Mouse (Mus musculus) heart, adult 18-20 months (tissue): ENCODE results near the gene Ccdc141. TPM values are rescaled to one million over a fixed set of nuclear protein-coding genes. Genes with fewer than 3 reads are reported as not detected.

Experiments used
- DNase-seq, 2 experiments: peaks; one replicate each; pipeline ENCODE4 v3.0.0; 2021 to 2022; ENCODE audit warnings: mixed read lengths in 1 of 2
- long read RNA-seq, 2 experiments: library from polyadenylated mRNA; stranded (forward); transcript quantifications; one replicate each; pipeline ENCODE4 v2.0.0; 2021
- total RNA-seq, 2 experiments: library from RNA; stranded (reverse); gene quantifications; 2 replicates each; pipeline ENCODE4 v1.2.3; 2021

The Ccdc141 gene
- total RNA-seq = 100 to 1,000 TPM; 149 to 219 TPM
- long read RNA-seq, experiment 1, full-length matches to known transcripts = 35 of 55 reads
- long read RNA-seq, experiment 1, partial matches to known transcripts = 10 of 55 reads
- long read RNA-seq, experiment 1, other reads (novel, unspliced or antisense) = 10 of 55 reads
- long read RNA-seq, experiment 2, full-length matches to known transcripts = 10 of 27 reads
- long read RNA-seq, experiment 2, partial matches to known transcripts = 10 of 27 reads
- long read RNA-seq, experiment 2, other reads (novel, unspliced or antisense) = 7 of 27 reads

DNA sequence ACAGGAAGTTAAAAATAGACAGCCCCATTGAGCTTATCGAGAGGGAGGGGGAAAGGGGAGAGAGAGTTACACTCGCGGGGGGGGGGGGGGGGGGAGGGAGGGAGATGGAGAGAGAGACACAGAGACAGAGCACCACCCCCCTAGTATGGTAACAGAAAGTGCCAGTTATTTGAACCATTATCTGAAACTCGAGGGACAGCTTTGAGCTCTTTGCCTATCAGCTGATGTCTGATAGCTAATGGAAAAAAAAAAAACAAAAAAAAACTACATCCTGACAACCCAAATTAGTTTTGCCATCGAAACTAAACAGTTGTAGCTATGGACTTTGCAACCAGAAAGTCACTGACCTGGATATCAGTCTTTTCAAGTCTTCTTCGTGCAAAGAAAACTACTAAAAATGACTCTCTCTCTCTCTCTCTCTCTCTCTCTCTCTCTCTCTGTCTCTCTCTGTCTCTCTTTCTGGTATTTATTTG, at the start of gene Ccdc141:
TSS of gene Ccdc141 (minus strand) at position 4 of the 473 bp plus-strand sequence.
- DNase-seq = no peak

DNA sequence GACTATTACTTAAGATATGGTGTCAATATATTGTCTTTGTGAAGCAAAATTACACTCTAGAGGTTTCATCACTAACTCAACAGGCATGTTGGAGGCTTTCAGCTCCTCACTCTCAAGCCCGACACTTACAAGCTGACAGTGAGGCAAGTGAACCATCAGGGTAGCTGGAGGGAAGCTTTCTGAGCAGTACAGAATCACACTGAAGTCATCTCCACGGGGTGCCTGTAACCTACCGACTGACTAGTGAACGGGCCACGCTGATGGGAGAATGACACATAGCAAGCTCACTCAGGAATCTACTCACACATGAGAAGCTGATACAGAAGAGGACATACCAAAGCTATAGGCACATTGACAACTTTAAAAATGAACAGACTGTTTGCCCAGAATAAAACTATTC, 42.4 kb upstream of the Ccdc141 start:
- DNase-seq = no peak

DNA sequence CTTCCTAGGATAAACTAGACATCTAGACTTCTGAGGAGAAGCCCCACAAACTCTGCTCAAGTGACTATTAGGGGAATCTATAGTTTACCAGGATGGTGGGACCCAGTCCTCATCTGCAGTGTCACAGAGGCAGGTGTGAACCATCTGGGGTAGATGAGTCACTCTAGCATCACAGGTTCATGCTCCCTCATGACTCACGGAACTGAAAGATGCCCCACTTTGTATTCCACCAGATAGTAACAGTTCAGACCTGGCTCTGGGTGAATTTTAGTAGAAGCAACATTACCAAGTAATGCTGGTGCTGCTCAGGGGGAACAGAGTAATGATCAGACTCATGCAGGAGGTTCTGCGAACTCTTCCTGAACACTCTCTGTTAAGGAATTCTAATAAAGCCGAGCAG, 36.5 kb upstream of the Ccdc141 start:
- DNase-seq = no peak

DNA sequence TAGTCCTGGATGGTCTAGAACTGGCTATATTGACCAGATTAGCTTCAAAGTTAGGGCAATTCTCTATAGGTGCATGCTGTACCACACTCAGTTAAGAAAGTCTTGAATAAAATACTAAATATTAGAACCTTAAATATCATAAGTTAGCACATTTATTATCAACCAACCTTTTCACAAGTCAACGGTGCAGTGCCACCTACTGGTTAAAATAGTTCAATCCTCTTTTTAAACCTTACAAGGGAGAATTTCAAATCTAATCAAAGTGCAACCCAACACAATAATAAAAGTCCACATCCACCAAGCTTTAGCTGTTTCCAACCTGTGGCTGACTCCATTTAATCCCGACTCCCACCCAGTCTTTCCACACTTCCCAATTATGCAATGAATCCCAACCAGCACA, 33.5 kb upstream of the Ccdc141 start:
- DNase-seq = peak in 1 of 2 experiments; percentile 54

DNA sequence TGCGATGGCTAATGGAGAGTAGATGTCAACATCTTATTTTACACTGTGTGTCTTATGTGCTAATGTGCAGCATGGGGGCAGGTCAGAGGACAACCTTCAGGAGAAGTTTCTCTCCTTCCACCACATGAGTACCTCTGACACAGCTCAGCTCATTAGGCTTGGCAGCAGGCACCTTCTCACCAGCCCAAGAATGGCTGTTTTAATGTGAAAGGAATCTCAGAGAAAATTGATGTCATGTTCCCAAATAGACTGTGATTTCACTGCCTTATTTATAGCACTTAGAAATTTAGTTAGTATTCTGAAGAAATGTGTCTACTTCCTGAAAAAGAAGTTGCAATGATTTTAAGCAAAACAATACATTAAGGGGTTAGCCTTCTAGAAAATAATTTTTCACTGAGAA, 31.5 kb upstream of the Ccdc141 start:
- no peak for DNase-seq

DNA sequence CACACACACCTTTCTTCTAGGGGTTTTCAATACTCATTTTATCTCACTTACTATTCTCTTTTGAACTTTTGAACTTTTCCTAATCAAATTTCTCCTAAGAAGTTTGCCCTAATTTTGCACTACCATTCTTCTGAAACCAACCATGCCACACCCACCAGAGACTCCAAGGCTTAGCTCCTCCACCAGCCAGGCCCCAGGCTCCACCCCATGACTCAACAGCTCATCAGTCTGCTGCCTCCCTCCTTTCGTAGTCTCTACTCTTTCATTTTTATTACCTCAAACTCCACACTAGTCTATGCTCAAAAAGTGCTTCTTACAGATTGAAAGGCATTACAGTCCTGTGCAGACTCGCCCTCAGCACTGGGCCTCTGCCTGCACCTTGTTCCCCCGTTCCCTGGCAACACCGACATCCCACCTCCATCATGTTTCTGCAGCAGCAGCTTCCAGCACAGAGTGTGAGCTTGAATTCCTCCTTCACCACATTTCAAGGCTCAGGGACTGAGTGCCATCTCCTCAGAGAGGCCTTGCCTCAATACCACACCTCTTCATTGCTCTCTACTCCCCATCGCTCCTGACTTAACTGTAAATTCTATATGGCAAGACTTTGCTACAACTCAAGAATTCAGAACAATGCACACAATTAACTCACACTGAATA, 30.6 kb upstream of the Ccdc141 start:
- DNase-seq = no peak

DNA sequence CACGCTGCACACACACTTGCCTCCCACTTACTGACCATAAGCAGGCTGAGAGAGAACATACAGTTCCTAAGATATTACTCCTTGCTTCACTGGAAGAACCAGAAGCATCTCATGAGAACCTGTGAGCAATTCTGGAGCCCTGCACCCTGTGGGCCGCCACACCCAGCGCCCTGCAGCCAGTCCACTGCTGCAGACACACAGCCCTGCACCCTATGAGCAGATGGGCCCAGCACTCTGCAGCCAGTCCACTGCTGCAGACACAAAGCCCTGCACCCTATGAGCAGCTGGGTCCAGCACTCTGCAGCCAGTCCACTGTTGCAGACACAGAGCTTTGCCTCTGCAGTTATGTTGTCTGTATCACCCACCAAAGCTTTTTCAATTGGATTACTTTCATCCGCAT, 29.9 kb upstream of the Ccdc141 start:
- DNase-seq = no peak

DNA sequence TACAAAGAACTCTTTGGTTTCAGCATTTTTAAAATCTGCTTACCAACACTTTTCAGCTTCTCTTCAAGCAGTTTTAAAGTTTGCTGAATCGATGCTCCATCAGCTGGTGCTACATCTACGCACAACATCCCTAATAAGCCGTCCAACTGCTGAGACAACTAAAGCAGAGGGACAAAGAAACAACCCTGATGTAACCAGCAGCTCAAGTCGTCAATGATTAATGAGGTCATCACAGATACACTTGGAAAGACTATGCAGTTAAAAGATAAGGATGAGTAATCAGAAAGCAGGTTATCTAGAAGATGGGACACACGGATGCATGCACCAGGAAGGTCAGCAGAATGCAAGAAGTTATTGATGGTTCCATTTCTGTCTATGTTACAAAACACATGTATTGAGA, 27.8 kb upstream of the Ccdc141 start:
- DNase-seq = no peak

DNA sequence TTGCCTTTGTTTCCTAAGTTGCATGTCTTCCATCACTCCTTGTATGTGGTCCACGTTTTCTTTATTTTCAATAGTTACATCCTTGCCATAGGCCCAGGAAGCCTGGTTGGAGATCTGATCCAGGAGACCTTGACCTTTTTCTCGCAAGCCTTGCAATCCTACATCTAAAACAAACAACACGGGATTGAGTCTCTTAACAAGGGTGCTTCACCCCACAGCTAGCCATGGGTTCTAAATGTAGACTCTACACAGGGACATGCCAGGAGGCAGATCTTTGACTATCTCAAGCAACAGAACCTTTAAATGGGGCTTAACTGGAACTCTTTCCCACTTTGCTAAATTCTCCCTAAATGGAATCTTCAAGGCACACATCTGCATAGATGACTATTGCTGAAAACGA, 26.4 kb upstream of the Ccdc141 start:
- DNase-seq = no peak

DNA sequence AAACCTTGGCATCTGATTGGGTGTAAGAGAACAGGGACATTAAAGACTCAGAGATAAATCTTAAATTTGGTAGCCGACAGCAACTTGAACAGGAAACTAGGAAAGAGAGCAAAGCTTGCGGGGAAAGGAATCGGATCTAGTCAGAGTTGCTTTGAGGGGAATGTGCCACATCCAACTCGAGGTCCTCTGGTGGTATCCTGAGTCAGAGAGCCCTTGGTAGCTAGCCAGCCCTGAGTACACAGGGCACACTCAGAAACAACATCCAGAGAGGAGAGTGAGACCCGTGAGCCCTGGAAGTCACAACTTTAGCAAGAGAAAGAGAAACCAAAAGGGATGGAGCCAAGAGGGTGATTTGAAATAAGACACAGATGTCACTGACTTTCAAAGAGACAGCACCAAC, 24.6 kb upstream of the Ccdc141 start:
- DNase-seq = no peak

DNA sequence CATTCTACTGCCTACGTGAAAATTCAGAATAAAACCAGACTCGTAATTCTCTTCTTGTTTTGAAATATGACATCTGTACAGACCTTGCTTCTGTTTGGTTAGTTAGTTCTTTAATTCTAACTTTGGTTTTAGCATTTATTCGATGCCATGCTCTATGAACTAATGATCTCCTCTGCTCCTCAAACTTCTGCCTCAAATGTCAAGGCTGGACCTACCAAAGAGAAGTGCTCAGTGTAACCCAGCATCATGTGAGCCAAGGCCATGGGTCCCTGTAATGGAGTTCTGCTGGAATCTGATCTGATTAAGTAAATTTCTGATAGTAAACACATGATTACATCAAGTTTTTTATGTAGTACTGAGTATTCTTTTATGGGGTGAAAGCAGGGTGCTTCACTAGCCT, 21.4 kb upstream of the Ccdc141 start:
- no peak for DNase-seq

DNA sequence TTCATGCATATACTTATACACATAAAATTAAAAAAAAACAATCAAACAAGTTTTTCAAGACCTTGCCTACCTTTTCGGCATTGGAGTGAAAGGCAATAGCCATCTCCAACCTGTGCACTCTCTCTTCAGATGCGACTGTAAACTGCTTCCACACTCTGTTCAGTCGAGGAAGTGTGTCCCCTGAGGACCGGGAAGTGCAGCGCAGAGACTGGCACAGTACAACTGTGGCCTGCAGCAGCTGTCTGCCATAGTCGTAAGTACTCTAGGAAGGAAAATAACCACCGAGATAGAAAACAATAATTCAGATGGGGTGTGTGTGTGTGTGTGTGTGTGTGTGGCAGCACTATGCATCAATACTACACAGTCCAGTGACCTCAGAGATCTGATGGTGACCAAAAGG, 20.5 kb upstream of the Ccdc141 start:
- no peak for DNase-seq

DNA sequence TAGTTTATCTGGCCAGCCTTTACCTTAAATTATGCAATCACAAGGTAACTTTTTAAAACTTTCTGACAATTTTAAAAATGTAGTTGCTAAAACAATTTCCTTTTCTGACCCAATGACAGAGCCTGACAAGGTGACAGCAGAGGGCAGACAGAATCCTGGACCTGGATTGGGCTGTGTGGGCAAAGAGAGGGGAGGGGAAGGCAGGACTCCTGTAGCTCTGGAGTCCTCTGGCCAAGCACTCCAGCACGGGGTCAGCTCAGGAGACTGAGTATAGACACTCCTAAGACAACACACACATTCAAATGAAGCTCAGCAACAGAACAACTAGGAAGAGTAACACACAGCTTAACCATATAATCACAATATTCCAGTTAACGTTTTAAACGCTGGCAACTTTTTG, 19.9 kb upstream of the Ccdc141 start:
- peak in 1 of 2 experiments; percentile 41 for DNase-seq

DNA sequence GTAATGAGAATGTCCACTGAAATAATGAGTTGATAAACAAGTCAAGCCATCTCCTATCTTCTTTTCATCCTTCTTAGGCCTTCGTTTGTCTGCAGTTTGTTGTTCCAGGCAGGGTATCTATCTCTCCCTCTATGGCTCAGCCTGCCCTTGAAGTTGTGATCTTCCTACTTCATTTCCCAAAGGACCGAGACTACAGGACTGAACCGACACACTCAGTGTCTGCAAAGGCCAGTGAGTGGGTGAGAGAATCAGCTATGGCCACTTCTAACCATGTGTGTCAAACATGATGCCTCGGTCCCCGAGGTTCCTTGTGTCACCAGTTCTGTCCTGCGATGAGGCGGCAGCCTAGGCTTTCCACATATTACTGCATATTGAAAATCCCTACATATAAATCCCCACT, 19.2 kb upstream of the Ccdc141 start:
- no peak for DNase-seq

DNA sequence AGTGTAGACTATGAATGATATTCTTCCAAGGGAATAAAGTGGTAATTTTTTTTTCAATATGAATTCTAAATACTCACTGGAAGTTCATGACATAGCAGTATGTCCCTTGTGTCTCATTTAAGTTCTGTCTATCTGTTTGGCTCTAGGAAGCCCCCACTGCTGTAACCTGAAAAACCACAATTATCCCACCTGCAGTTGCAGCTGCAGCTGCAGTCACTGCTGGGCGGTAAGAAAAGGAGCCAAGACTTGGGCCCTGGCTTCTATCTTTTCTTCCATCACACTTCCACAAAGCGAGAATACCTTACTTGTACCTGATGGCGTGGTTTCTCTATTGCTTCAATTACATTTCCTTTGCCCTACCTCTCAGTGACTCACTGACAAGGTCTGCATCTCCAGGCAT, 17.1 kb upstream of the Ccdc141 start:
- no peak for DNase-seq

DNA sequence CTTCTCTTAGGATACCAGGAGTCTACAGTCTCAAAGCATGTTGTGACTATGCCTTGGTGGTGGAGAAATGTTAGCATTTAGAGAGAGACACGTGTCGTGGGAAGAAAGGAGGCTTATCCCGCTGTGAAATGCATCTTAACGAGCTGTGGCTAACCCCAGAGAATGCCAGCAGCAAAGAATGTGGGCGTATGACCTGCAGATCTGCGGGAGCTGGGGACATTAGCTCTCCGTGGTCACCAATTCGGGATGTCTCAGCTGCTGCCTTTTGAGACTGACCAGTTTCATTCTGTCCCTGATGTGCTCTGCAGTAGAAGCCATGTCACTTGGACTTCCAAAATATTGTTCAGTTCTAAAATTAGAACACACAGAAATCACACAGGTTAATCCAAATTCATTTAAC, 16.5 kb upstream of the Ccdc141 start:
- DNase-seq = no peak

DNA sequence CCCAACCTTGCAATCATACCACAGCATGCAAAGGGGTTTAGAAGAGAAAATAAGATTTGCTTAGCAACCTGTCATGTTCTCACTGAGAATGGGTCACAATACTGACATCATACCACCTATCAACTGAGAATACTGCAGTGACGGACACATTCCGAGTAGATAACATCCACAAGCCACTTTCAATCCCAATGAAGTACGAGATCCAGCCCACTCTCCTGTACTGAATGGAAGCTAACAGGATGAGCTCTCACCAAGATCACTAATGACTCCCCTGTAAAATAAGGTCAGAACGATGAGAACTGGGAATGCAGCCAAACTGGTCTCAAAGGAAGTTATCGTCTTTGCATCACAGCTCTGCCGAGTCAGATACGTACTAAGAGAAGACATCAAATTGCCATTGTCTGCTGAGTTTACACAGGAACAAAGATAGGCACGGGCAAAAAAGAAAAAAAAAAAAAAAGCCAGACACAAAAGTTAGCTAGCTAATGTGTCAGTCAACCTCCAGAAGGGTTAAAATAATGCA, 13.7 kb upstream of the Ccdc141 start:
- no peak for DNase-seq

DNA sequence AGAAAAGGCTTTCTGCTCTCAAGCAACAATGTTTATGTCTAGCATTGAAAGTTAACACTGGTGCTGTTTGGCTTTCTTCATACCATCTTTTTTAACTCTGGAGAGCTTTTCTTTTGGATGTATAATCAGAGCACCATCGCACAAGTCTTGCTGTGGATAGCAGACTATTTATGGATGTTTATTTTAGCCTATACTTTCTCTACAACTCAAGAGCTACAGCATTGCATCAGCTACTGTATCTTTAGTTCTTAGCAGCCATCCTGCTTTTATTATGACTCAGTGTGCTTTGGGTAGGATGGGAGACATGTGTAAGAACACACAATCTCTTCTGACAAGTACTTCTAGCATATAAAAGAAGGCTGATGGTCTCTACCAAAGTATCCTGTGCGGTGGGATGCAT, 13.2 kb upstream of the Ccdc141 start:
- DNase-seq = no peak

DNA sequence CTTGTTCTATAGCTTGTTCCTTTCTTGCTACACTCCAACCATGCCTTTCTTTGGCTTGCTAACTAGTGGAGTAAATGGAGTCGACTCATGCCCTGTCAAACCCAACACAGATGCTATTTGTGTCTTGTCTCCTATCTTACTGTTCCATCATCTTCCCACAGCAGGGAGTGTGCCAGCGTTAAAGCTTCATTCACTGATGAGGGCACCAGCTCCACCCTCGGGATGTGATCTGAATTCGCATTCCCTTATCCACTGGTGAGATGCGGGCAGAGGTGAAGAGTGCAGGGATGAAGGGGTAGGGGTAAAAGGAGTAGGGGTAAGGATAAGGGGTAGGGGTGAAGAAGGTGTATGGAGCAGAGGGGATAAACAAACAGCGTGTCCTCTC, 12.6 kb upstream of the Ccdc141 start:
- no peak for DNase-seq

DNA sequence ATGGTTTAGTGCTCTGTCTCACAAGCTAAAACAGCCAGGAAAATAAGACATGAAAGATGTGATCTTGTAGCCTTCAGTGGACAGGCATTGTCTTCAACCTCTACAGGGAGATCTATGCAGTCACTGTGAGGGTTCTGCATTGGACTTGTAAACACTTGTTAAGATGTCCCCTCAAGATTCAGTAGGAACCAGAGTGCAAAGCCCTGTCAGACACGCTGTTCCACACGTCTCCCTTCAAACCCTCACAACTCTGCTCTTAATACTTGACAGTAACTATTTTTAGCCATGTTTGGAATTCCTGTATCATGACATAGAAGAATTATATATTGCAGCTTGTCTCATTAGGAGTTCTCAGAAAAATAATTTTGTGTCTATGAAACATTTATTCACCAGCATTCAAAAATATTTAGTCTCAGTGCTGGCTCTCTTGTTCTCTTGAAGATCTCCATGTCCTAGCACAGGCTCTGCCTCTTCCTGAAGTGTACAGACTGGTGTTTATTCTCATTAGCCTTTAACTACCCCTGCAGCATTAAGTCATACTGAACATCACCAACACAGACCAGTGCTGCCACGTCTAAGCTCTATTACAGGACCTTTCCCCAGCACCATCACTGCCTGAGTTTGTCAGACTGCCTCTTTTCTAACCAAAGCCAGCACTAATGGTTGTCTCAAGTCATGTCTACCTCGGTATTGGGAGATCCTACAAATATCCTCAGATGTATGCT, 12.0 kb upstream of the Ccdc141 start:
- DNase-seq = peak in 1 of 2 experiments; percentile 43

DNA sequence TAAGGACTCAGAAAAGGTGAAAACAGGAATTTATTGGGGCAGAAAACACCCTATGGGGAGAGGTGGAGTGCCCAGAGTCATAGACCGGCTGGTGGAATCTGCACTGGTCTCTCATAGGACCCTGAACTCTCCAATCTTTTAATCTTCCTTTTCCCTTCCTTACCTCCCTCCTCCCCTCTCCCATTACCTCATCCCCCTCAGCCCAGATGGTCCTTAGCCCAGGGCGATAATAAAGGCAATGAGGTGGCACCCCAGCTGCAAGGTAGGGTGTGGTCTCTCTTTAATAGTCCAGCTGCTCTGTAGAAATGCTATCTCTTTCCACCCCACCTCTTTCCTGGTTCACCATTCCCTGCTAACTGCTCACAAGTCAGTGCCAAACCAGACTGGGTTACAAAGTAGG, 7.0 kb upstream of the Ccdc141 start:
- no peak for DNase-seq

DNA sequence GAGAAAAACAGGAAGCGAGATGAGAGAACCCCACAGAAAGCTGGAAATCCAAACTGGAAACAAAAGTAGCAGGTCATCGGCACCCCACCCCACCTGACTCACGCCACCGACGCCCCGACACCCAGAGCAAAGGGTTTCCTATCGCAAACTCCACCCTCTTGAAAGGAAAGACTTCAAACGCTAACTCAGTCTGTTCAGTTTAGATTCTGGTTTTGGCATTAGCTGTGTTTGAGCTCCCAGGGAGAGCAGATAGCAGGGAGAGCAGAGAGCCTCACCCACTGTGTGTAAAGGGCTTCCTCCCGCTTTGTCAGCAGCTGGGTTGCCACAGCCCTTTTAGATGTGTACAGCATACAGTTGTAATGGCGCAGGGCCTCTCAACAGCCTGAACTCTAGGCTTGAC, 6.0 kb upstream of the Ccdc141 start:
- DNase-seq = peak; percentile 33 to 47

DNA sequence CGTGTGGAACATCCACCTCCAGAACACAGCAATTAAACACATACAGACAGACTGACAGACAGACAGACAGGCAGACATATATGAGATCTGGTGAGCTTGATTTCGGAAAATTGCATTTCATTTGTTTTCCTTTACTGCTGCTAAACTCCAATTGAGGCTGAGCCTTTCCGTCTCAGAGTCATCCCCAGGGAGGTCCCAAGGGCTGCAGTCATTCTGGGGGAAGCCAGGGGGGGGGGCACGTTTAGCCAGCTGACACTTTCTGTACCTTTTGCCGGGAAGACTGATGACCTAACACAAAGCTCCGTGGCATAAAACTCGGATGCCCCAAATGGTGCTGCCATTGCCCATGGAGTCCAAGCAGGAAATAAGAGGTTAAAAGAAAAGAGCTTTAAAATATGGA, 5.0 kb upstream of the Ccdc141 start:
- no peak for DNase-seq
